Mouse (Mus musculus) cortical plate, adult 2 months (tissue): ENCODE measurements at regions not wholly inside any gene's neighbourhood (a gene's known extent, or its start where the extent isn't known, plus 50 kb on each side); places are given as distances from the start of the nearest gene placed in this dataset.

ENCODE experiments used
- CTCF ChIP-seq: fragments of 200-500 bp; IDR thresholded peaks from 2 replicates; pipeline ENCODE4 v1.5.1; 2011; ENCODE audit warnings: mild to moderate bottlenecking, control low read depth, low read length; ENCODE audit not compliant: insufficient read depth; ENCODE audit errors: extremely low read depth
- POLR2A ChIP-seq: fragments of 200-500 bp; IDR thresholded peaks from 2 replicates; pipeline ENCODE4 v1.6.1; 2011; ENCODE audit warnings: mild to moderate bottlenecking, low read length, control low read depth; ENCODE audit not compliant: insufficient read depth; ENCODE audit errors: extremely low read depth

DNA sequence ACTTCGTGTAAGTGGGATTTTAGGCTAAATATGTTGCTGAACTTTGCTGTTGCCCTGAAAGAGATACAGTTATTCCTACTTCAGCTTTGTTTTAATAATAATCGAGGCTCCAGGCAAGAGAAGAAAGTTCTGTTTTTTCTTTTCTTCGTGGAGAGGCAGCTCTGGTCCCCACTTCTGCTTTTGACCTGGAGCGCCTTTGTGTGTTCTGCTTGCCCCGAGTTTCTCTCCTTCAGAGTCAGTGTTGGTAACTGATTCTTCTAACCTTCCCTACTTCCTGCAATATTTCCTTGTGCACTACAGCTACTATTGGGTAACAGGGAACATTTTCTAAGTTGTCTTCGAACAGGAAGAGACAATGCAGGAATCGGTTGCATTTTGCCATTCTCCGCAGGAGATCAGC is 56.6 kb upstream of the Spag16 start:
- TF ChIP-seq CTCF (no peak), POLR2A (no peak)
